Mouse (Mus musculus): Measurements from ENCODE around the gene Arhgef3. TPM values are rescaled to one million over a fixed set of nuclear protein-coding genes. Genes with fewer than 3 reads are reported as not detected.

The Arhgef3 gene
- polyA plus RNA-seq, 1 experiment from 2014 or later = 15.6 TPM

DNA sequence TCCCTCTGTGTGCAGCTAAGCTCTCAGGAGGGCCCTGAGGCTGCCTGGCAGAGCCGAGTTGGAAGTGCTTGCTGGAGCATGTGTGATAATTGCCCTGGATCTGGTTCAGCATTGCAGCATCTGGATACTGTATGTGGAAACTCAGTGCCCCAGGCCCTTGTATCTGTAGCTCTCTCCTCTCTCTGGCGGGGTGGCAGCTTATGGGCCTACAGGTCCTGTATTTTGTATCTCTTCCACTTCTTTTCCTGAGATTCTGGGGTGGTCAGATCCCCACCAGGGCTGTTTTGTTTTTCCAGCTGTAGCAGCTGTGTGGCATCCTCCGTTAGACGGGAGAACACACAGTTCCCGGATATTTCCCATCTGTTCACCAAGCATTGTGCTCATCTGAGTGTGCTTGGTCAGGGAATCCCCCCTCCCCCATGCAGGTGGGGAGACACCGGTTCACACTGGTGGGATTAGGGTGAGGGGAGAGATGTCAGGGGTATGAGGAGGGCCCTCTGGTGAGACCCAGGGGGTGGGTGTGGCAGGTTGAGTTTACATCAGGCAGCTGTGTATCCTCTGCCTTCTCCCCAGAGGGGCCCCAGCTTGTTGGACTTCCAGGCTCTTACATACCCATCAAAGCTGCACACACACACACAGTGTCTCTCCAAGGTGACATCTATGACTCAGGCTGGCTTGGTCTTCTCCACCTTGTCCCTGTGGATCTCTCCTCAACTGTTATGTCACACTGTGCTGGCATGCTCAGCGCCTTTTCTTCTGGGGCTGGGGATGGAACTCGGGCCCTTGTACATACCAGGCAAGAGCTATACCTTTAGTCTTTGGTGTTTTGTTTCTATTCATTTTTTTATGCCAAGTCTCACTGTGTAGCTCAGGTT, 30.7 kb downstream of the Arhgef3 start:
- Histone ChIP-seq H3K4me3 (ENCODE audit: low read depth, low read length) (no peak overlapping the region), H3K27ac (ENCODE audit: low read depth) (peak overlapping the region; percentile 73), H3K4me1 (replicated peaks; ENCODE audit: control insufficient read depth, insufficient read depth, low read length) (peaks cover 17% of the 10 kb centered on the region), H3K9me3 (ENCODE audit: control insufficient read depth, low read length) (no peaks in the 10 kb centered on the region), H3K9ac (ENCODE audit: low read length) (no peak overlapping the region), H3K27me3 (replicated peaks; ENCODE audit: control insufficient read depth, insufficient read depth, low read length) (no peaks in the 10 kb centered on the region), H3K36me3 (ENCODE audit: control insufficient read depth, insufficient read depth, low read length) (no peaks in the 10 kb centered on the region), H3K4me2 (ENCODE audit: low read length) (no peak overlapping the region)
- ATAC-seq (replicated peaks; ENCODE audit: low FRiP score, low TSS enrichment, low read depth) (no peak), DNase-seq (ENCODE audit: low spot score) (peak; percentile 64)
- WGBS = 45% methylated on average over 8 of the region's 8 CpGs

GRCm38 (mm10) chr14:27147726-27148125, 33.0 kb downstream of the Arhgef3 start:
- Histone ChIP-seq H3K9ac (ENCODE audit: low read length) (no peak overlapping the region), H3K36me3 (ENCODE audit: control insufficient read depth, insufficient read depth, low read length) (no peaks in the 10 kb centered on the region), H3K4me2 (ENCODE audit: low read length) (no peak overlapping the region), H3K4me3 (ENCODE audit: low read depth, low read length) (no peak overlapping the region), H3K27me3 (replicated peaks; ENCODE audit: control insufficient read depth, insufficient read depth, low read length) (no peaks in the 10 kb centered on the region), H3K9me3 (ENCODE audit: control insufficient read depth, low read length) (no peaks in the 10 kb centered on the region), H3K27ac (ENCODE audit: low read depth) (no peak overlapping the region), H3K4me1 (replicated peaks; ENCODE audit: control insufficient read depth, insufficient read depth, low read length) (peaks cover 33% of the 10 kb centered on the region)
- no peak for DNase-seq (ENCODE audit: low spot score)
- ATAC-seq (replicated peaks; ENCODE audit: low FRiP score, low TSS enrichment, low read depth) = no peak
- 90% methylated on average over 7 of the region's 7 CpGs for WGBS

DNA sequence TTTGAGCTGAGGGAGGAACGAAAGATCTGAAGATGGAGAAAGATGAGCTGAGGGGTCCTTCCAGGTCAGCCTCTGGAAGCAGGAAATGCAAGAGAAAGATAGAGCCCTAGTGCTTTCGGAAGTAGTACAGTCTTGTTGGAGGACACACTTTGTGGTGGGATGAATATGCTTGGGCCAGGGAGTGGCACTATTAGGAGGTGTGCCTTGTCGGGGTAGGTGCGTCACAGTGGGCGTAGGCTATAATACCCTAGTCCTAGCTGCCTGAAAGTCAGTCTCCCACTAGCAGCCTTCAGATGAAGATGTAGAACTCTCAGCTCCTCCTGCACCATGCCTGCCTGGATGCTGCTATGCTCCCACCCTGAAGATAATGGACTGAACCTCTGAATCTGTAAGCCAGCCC, 34.7 kb downstream of the Arhgef3 start:
- WGBS = 90% methylated on average over 5 of the region's 5 CpGs
- no peak for ATAC-seq (replicated peaks; ENCODE audit: low FRiP score, low TSS enrichment, low read depth)

DNA sequence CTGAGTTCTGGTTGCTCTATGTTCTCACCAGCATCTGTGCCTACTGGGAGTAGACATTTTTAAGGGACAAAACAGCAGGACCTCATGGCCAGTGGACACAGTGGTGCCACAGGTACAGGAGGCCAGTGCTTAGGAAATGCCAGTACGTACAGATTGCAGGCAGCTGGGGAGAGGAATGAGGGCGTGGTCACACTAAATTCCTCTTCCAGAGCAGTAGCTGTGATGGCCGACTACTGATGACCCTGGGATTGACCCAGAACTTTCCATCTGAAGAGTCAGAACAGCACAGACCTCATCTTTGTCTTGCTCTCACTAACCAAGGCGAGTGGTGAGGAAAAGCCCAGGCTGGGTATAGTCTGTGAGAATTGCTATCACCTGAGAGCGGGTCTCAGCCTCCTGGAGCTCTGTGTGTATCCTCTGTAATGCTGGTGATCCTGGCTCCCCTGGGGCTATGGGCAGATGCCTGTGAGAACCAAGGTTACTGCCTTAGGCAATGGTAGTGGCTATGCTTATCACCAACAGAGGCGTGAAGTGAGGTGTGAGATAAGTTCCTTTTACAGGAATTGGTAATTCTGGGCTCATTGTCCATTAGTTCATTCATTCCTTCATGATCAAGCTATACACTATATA, 35.4 kb downstream of the Arhgef3 start:
- H3K4me1 ChIP-seq (replicated peaks; ENCODE audit: control insufficient read depth, insufficient read depth, low read length) = peaks cover 26% of the 10 kb centered on the region
- no peak for DNase-seq (ENCODE audit: low spot score)
- ATAC-seq (replicated peaks; ENCODE audit: low FRiP score, low TSS enrichment, low read depth) = no peak
- H3K9me3 ChIP-seq (ENCODE audit: control insufficient read depth, low read length) = no peaks in the 10 kb centered on the region
- no peaks in the 10 kb centered on the region for H3K36me3 ChIP-seq (ENCODE audit: control insufficient read depth, insufficient read depth, low read length)
- no peak overlapping the region for H3K9ac ChIP-seq (ENCODE audit: low read length)
- 50% methylated on average over 6 of the region's 6 CpGs for WGBS
- H3K4me3 ChIP-seq (ENCODE audit: low read depth, low read length) = no peak overlapping the region
- no peak overlapping the region for H3K27ac ChIP-seq (ENCODE audit: low read depth)
- no peaks in the 10 kb centered on the region for H3K27me3 ChIP-seq (replicated peaks; ENCODE audit: control insufficient read depth, insufficient read depth, low read length)
- no peak overlapping the region for H3K4me2 ChIP-seq (ENCODE audit: low read length)

More for the DNA sequence above, 34.7 kb downstream of the Arhgef3 start:
- no peaks in the 10 kb centered on the region for H3K36me3 ChIP-seq (ENCODE audit: control insufficient read depth, insufficient read depth, low read length)
- no peak overlapping the region for H3K4me2 ChIP-seq (ENCODE audit: low read length)
- H3K9me3 ChIP-seq (ENCODE audit: control insufficient read depth, low read length) = no peaks in the 10 kb centered on the region
- no peaks in the 10 kb centered on the region for H3K27me3 ChIP-seq (replicated peaks; ENCODE audit: control insufficient read depth, insufficient read depth, low read length)
- H3K4me3 ChIP-seq (ENCODE audit: low read depth, low read length) = no peak overlapping the region
- H3K9ac ChIP-seq (ENCODE audit: low read length) = no peak overlapping the region
- peaks cover 33% of the 10 kb centered on the region for H3K4me1 ChIP-seq (replicated peaks; ENCODE audit: control insufficient read depth, insufficient read depth, low read length)
- no peak overlapping the region for H3K27ac ChIP-seq (ENCODE audit: low read depth)
- DNase-seq (ENCODE audit: low spot score) = no peak

DNA sequence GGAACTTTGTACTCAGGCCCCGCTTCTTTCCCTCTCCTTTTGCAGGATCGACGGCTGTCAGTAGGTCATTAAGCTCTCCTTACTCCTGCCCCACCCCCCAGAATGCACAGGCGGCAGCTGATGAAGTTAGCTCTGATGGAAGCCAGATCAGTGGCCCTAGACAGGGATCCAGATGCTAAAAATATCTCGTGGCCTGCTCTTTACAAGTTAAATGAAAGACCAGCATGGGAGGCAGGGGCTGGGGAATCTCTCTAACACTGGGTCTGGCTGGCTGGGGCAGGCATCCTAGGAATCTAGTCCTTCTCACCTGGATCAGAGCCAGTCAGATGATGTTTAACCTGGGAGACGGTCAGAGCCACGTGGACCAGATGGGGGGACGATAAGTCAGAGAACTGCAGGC, 36.7 kb downstream of the Arhgef3 start:
- no peaks in the 10 kb centered on the region for H3K27me3 ChIP-seq (replicated peaks; ENCODE audit: control insufficient read depth, insufficient read depth, low read length)
- 13% methylated on average over 8 of the region's 8 CpGs for WGBS
- DNase-seq (ENCODE audit: low spot score) (peak; percentile 60), ATAC-seq (replicated peaks; ENCODE audit: low FRiP score, low TSS enrichment, low read depth) (peak; percentile 77)
- H3K9me3 ChIP-seq (ENCODE audit: control insufficient read depth, low read length) = no peaks in the 10 kb centered on the region
- peak overlapping the region; percentile 25; the same call in 1 of the 2 replicates for H3K27ac ChIP-seq (ENCODE audit: low read depth)
- H3K9ac ChIP-seq (ENCODE audit: low read length) = no peak overlapping the region
- no peak overlapping the region for H3K4me3 ChIP-seq (ENCODE audit: low read depth, low read length)
- H3K4me2 ChIP-seq (ENCODE audit: low read length) = no peak overlapping the region
- H3K36me3 ChIP-seq (ENCODE audit: control insufficient read depth, insufficient read depth, low read length) = no peaks in the 10 kb centered on the region
- peaks cover 19% of the 10 kb centered on the region for H3K4me1 ChIP-seq (replicated peaks; ENCODE audit: control insufficient read depth, insufficient read depth, low read length)

GRCm38 (mm10) chr14:27155088-27155487, 40.4 kb downstream of the Arhgef3 start:
- Histone ChIP-seq H3K27ac (ENCODE audit: low read depth) (no peak overlapping the region), H3K4me1 (replicated peaks; ENCODE audit: control insufficient read depth, insufficient read depth, low read length) (peaks cover 19% of the 10 kb centered on the region), H3K27me3 (replicated peaks; ENCODE audit: control insufficient read depth, insufficient read depth, low read length) (no peaks in the 10 kb centered on the region), H3K4me3 (ENCODE audit: low read depth, low read length) (no peak overlapping the region), H3K36me3 (ENCODE audit: control insufficient read depth, insufficient read depth, low read length) (no peaks in the 10 kb centered on the region), H3K9me3 (ENCODE audit: control insufficient read depth, low read length) (no peaks in the 10 kb centered on the region), H3K9ac (ENCODE audit: low read length) (no peak overlapping the region), H3K4me2 (ENCODE audit: low read length) (no peak overlapping the region)
- DNase-seq (ENCODE audit: low spot score) = no peak
- ATAC-seq (replicated peaks; ENCODE audit: low FRiP score, low TSS enrichment, low read depth) = no peak
- WGBS = 70% methylated on average over 6 of the region's 6 CpGs

DNA sequence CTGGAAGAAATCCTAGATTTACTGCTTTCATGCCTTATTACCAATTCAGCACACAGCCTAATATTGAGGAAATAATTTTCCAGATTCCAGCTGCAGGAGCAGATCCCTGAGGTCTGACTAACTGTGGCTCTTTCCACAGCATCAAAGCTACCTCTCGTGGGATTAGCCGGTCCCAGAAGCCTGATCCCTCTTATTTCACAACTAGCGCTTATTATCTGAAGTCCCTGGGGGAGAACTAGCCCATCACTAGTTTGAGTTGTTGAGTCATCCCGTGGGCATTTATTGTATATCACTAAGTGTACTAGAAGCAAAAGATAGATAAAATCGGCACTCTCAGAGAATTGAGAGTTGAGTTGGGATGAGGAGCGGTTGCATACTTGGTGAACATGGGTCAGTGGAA, 41.3 kb downstream of the Arhgef3 start:
- ATAC-seq (replicated peaks; ENCODE audit: low FRiP score, low TSS enrichment, low read depth) = no peak
- H3K9me3 ChIP-seq (ENCODE audit: control insufficient read depth, low read length) = no peaks in the 10 kb centered on the region
- whole genome bisulfite sequencing = 87% methylated on average over 6 of the region's 6 CpGs
- no peak overlapping the region for H3K9ac ChIP-seq (ENCODE audit: low read length)
- H3K27me3 ChIP-seq (replicated peaks; ENCODE audit: control insufficient read depth, insufficient read depth, low read length) = no peaks in the 10 kb centered on the region
- H3K4me3 ChIP-seq (ENCODE audit: low read depth, low read length) = no peak overlapping the region
- no peak overlapping the region for H3K27ac ChIP-seq (ENCODE audit: low read depth)
- no peaks in the 10 kb centered on the region for H3K36me3 ChIP-seq (ENCODE audit: control insufficient read depth, insufficient read depth, low read length)
- DNase-seq (ENCODE audit: low spot score) = no peak
- peaks cover 12% of the 10 kb centered on the region for H3K4me1 ChIP-seq (replicated peaks; ENCODE audit: control insufficient read depth, insufficient read depth, low read length)
- no peak overlapping the region for H3K4me2 ChIP-seq (ENCODE audit: low read length)

DNA sequence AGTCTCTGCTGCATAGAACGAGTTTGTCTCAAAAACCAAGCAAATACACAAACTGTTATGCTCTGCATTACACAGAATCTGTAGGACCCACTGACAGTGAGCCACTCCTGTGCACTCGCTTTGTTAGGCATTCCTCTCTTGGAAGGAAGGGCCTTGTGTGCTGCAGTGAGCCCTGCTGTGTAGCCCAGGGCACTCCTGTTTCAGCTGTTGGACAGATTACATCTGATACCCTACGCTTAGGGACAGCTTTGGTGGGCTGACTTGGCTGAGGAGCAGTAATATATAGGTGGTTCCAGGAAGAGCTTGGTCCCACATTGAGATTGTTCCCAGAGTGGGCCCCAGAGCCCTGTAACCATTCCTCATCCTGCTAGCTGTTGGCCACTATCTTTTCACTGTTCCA, 43.4 kb downstream of the Arhgef3 start:
- Histone ChIP-seq H3K9ac (ENCODE audit: low read length) (no peak overlapping the region), H3K27ac (ENCODE audit: low read depth) (no peak overlapping the region), H3K4me3 (ENCODE audit: low read depth, low read length) (no peak overlapping the region), H3K27me3 (replicated peaks; ENCODE audit: control insufficient read depth, insufficient read depth, low read length) (no peaks in the 10 kb centered on the region), H3K4me2 (ENCODE audit: low read length) (no peak overlapping the region), H3K4me1 (replicated peaks; ENCODE audit: control insufficient read depth, insufficient read depth, low read length) (no peaks in the 10 kb centered on the region), H3K9me3 (ENCODE audit: control insufficient read depth, low read length) (no peaks in the 10 kb centered on the region), H3K36me3 (ENCODE audit: control insufficient read depth, insufficient read depth, low read length) (no peaks in the 10 kb centered on the region)
- 81% methylated on average over 3 of the region's 3 CpGs for WGBS
- DNase-seq (ENCODE audit: low spot score) (no peak), ATAC-seq (replicated peaks; ENCODE audit: low FRiP score, low TSS enrichment, low read depth) (no peak)

Data from intestine, embryonic 14.5 days (tissue).